Mouse (Mus musculus) liver, embryonic 13.5 days (tissue): ENCODE data around the gene Wfdc8. TPM values are rescaled to one million over a fixed set of nuclear protein-coding genes. Genes with fewer than 3 reads are reported as not detected.
"Not testable (repeated sequence)": the region's sequence is repeated elsewhere in the genome, so short reads cannot be mapped to it uniquely, and the experiment has no call there.

Experiments
- ATAC-seq: fragments of 200-750 bp; cut with Nextera tagmentation; 2 replicates; pipeline ENCODE4 v1.8.0; 2017; ENCODE audit warnings: low read depth, mild to moderate bottlenecking, moderate number of reproducible peaks, moderate library complexity
- DNase-seq: peaks from one replicate; pipeline ENCODE4 v3.0.0; 2022
- H3K27ac ChIP-seq: fragments of 300-500 bp; sonication (generic); 2 replicates; pipeline ENCODE4 v1.5.1; 2015; ENCODE audit warnings: moderate library complexity, mild to moderate bottlenecking, inconsistent platforms
- H3K27me3 ChIP-seq: fragments of 300-500 bp; sonication (generic); 2 replicates; pipeline ENCODE4 v1.6.1; 2015; ENCODE audit warnings: mild to moderate bottlenecking, inconsistent platforms
- H3K36me3 ChIP-seq: fragments of 300-500 bp; sonication (generic); 2 replicates; pipeline ENCODE4 v1.6.1; 2015; ENCODE audit warnings: mild to moderate bottlenecking, inconsistent platforms
- H3K4me1 ChIP-seq: fragments of 300-500 bp; sonication (generic); replicated peaks from 2 replicates; pipeline ENCODE4 v1.6.1; 2015; ENCODE audit warnings: inconsistent platforms
- H3K4me2 ChIP-seq: fragments of 300-500 bp; sonication (generic); 2 replicates; pipeline ENCODE4 v1.6.1; 2015; ENCODE audit warnings: inconsistent platforms, mild to moderate bottlenecking, moderate library complexity
- H3K4me3 ChIP-seq: fragments of 300-500 bp; sonication (generic); replicated peaks from 2 replicates; pipeline ENCODE4 v1.5.1; 2015; ENCODE audit warnings: mild to moderate bottlenecking, inconsistent platforms
- H3K9ac ChIP-seq: fragments of 300-500 bp; sonication (generic); 2 replicates; pipeline ENCODE4 v1.6.1; 2015; ENCODE audit warnings: mild to moderate bottlenecking, inconsistent platforms
- H3K9me3 ChIP-seq: fragments of 300-500 bp; sonication (generic); replicated peaks from 2 replicates; pipeline ENCODE4 v1.6.1; 2016; ENCODE audit warnings: inconsistent platforms
- WGBS: fragments of 180-500 bp; shearing (Covaris S2); methylation state at CpG from one replicate; pipeline ENCODE4 v1.1.7; 2015; ENCODE audit not compliant: insufficient replicate concordance; 5-methylcytosine and 5-hydroxymethylcytosine counted together
- polyA plus RNA-seq: library from polyadenylated mRNA; unstranded; fragments of >200 nt; fragmentation: Nextera tagmentation; extraction: Ambion mirVana; gene quantifications from 2 replicates; pipeline ENCODE4 v1.2.1, GENCODE M21; 2015

The Wfdc8 gene
- polyA plus RNA-seq, 1 experiment from 2014 or later = not detected

DNA sequence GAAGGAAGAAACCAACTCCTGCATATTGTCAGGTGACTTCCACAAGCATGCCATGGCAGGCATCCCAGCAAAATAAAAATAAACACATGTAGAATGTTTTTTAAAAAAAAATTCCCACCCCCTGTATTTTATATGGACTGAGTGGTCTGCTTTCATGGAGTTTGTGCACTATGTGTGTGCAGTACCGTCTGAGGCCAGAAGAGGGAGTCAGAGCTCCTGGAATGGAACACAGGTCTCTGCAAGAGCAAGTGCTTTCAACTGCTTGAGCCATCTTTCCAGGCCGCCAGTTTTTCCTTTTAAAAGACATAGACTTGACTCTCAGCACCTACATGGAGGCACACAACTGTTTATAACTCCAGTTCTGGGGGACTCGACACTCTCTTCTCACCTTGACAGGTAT is 9.9 kb downstream of the Wfdc8 start:
- Histone ChIP-seq H3K4me2 (no peak overlapping the region), H3K9ac (no peak overlapping the region), H3K27me3 (no peaks in the 10 kb centered on the region), H3K36me3 (no peaks in the 10 kb centered on the region), H3K4me1 (no peaks in the 10 kb centered on the region), H3K4me3 (no peak overlapping the region), H3K9me3 (peaks cover 7% of the 10 kb centered on the region; the same call in 1 of the 2 replicates), H3K27ac (no peak overlapping the region)
- WGBS = 67% methylated on average over 3 of the region's 3 CpGs
- DNase-seq (no peak), ATAC-seq (no peak)

DNA sequence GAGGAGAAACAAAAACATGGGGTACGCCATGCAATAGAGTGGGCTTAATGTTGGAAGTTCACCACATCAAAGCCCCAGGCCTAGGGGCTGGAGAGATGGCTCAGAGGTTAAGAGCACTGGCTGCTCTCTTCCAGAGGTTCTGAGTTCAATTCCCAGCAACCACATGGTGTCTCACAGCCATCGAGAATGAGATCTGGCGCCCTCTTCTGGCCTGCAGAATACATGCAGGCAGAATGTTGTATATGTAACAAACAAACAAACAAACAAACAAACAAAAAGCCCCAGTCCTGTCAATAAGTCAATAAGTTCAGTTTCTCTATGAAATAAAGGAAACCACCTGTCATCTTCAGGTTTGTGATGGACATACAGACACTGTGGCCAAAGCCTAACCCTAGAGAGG is 13.2 kb downstream of the Wfdc8 start:
- Histone ChIP-seq H3K27me3 (no peaks in the 10 kb centered on the region), H3K4me3 (no peak overlapping the region), H3K9ac (no peak overlapping the region), H3K4me2 (no peak overlapping the region), H3K4me1 (no peaks in the 10 kb centered on the region), H3K27ac (no peak overlapping the region), H3K36me3 (no peaks in the 10 kb centered on the region), H3K9me3 (peaks cover 7% of the 10 kb centered on the region; the same call in 1 of the 2 replicates)
- 56% methylated on average over 3 of the region's 3 CpGs for WGBS
- DNase-seq = no peak
- no peak for ATAC-seq

DNA sequence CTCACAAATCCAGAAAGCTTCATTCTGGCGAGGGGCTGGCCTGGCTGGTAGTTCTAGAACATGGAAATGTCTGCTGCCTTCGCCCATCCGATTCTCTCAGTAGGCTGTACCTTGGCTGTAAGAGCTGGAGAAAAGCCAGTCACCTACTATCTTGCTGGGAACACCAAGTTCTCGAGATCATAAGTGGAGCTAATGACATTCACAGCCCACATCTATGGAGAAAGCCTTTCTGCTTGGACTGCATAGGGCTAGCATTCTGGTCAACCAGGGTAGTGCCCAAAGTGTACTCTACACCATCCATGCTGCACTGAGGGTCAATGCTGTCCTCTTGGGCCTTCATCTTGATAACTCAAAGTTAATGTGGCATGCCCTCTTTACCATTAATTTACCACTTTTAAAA is 19.9 kb downstream of the Wfdc8 start, which contains the start of gene Eppin:
Gene Eppin, minus strand, starts transcription at position 101 of the 400 bp plus-strand sequence.
- WGBS = 45% methylated on average over 4 of the region's 4 CpGs
- Histone ChIP-seq H3K36me3 (no peaks in the 10 kb centered on the region), H3K4me3 (no peak within 1 kb of the TSS), H3K9me3 (no peaks in the 10 kb centered on the region), H3K4me2 (no peak within 1 kb of the TSS), H3K27ac (no peak within 1 kb of the TSS), H3K9ac (no peak within 1 kb of the TSS), H3K27me3 (no peaks in the 10 kb centered on the region), H3K4me1 (no peaks in the 10 kb centered on the region)
- ATAC-seq (no peak), DNase-seq (no peak)

DNA sequence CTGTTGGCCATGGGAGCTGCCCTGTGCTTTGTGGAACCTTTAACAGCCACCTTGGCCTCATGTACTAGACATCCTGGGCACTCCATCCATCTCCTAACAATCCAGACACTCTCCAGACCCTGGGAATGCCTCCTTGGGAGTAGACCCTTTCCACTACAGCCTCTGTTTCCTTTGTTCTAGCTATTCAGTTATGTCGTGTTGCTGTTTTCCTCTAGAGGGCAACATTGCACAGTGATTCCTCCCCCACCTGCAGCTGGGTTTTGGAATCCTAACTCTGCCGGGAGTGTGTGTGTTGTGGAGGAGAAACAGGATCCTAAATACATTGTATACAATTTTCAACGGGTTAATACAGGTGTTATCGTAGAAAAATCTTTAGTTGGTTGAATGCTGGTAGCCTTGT is 21.4 kb downstream of the Wfdc8 start:
- H3K9ac ChIP-seq = no peak overlapping the region
- WGBS = 7% methylated on average over 4 of the region's 4 CpGs
- H3K4me2 ChIP-seq = no peak overlapping the region
- H3K9me3 ChIP-seq = no peaks in the 10 kb centered on the region
- DNase-seq (no peak), ATAC-seq (no peak)
- H3K27ac ChIP-seq = no peak overlapping the region
- no peaks in the 10 kb centered on the region for H3K4me1 ChIP-seq
- no peak overlapping the region for H3K4me3 ChIP-seq
- H3K36me3 ChIP-seq = no peaks in the 10 kb centered on the region
- no peaks in the 10 kb centered on the region for H3K27me3 ChIP-seq

DNA sequence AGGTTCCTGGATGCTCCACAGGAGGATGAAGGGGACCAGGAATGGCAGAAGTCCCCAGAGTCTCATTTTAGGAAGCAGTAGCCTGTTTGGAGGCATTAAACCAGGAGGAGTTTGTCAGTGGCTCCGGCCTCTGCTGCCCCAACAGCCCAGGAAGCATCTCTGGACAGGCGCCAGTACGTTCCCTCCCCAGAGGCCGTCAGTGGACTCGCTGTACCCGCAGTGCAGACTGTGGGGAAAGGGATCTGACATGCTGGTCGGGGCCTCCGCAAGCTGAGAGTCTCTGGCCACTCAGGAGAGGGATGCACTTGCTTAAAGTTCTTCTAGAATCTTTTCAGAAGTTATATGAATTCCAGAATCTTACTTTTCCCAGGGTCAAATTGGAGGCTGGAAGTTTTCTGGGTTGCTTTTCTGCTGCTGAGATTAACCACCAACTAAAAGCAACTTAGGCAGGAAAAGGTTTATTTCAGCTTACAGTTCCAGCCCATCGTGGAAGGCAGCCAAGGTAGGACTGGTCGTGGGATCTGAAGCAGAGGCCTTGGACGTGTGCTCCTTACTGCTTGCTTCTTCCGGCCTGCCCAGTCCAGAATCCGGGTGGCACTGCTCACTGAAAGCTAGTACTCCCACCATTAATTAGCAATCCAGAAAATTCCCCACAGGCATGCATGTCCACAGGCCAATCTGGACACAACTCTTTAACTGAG is 28.3 kb downstream of the Wfdc8 start, which contains the start of gene Wfdc6a:
Gene Wfdc6a, minus strand, starts transcription at position 423 of the 701 bp plus-strand sequence.
- not testable (repeated sequence) for H3K9ac ChIP-seq, H3K27me3 ChIP-seq, ATAC-seq, H3K27ac ChIP-seq, H3K4me3 ChIP-seq, H3K4me1 ChIP-seq, H3K4me2 ChIP-seq, H3K36me3 ChIP-seq, DNase-seq, H3K9me3 ChIP-seq
- WGBS = 64% methylated on average over 13 of the region's 13 CpGs

DNA sequence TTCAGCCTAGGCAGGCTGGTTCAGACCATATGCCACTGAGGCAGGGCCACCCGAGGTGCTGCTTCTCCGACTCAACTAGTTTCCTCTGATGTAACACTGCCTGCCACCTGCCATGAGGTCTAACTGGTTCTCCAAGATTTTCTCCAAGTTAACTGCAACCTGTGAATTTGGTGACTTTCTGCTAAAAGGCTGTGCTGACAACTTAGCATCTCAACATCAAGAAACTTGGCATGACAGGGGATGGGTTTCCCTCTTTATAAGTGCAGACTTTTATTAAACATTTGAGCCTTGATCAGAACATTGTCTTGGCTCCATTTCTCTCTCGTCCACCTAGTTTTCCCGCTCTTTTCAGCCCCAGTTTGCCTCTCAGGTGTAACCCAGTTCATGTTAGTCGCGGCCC is 40.1 kb downstream of the Wfdc8 start, which contains the start of gene Spint3:
Gene Spint3, minus strand, starts transcription at position 101 of the 400 bp plus-strand sequence.
- H3K27ac ChIP-seq, DNase-seq, H3K4me1 ChIP-seq, H3K27me3 ChIP-seq, H3K4me2 ChIP-seq, H3K9me3 ChIP-seq, H3K36me3 ChIP-seq, H3K4me3 ChIP-seq, ATAC-seq, H3K9ac ChIP-seq: not testable (repeated sequence)
- 59% methylated on average over 6 of the region's 6 CpGs for WGBS

DNA sequence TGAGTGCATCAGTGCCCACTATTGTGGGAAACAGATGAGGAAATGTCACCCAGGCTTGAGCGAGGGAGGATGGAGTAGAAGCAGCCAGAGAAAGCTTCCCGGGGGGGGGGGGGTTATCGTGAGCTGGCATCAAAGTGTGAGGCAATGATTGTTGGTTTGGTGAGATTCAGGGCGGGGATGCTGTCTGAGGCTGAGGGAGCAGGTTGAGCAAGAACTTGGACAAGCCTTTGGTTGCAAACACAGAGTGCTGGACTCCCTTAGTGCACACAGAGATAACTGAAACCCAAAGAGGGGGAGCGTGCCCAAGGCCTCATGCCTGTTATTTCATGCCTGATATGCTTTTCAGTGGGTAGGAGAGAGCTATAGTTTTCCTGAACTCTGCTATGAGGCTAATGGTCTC is 46.0 kb downstream of the Wfdc8 start:
- Histone ChIP-seq H3K4me3 (no peak overlapping the region), H3K9me3 (no peaks in the 10 kb centered on the region; the same call in 1 of the 2 replicates), H3K27me3 (peaks cover 32% of the 10 kb centered on the region), H3K36me3 (no peaks in the 10 kb centered on the region), H3K4me2 (no peak overlapping the region), H3K27ac (no peak overlapping the region), H3K9ac (no peak overlapping the region), H3K4me1 (no peaks in the 10 kb centered on the region)
- ATAC-seq (no peak), DNase-seq (no peak)
- WGBS = 61% methylated on average over 5 of the region's 5 CpGs

DNA sequence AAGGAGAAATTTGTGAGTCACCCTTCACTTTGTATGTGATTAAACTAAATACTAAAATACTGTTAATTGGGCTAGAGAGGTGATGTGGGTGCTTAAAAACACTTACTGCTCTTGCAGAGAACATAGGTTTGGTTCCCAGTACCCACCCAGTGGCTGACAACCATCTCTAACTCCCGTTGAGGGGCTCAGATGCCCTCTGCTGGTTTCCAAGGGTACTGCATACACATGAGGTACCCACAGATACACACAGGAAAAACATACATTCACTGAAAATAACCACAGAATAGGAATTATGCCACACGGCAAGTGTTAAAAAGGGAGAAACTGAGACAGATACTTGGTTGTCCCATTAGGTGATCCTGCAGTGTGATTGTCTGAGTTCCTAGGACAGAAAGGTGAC is 46.4 kb downstream of the Wfdc8 start:
- 48% methylated on average over 2 of the region's 2 CpGs for WGBS
- H3K9ac ChIP-seq = no peak overlapping the region
- no peak for ATAC-seq

DNA sequence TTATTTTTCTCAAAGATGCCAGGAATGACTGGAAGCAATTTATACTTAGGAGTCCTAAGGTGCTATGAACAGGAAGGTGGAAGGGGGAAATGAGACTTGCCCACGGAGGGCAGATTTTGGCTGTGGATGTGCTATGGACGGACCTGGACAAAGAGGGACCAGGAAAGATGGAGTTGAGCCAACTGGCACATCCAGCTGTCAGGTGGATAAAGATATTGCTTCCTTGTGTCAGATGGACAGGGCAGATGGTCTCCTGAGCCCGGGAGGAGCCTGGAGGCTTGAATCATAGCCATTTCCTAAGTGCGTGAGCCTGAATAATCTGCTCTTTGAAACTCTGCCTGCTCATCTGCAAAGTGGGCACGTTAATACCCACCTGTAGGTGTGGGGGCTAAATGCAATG is 49.1 kb downstream of the Wfdc8 start:
- Histone ChIP-seq H3K9ac (no peak overlapping the region), H3K36me3 (no peaks in the 10 kb centered on the region), H3K4me1 (no peaks in the 10 kb centered on the region), H3K9me3 (no peaks in the 10 kb centered on the region; the same call in 1 of the 2 replicates), H3K27me3 (peaks cover 49% of the 10 kb centered on the region), H3K27ac (no peak overlapping the region), H3K4me3 (no peak overlapping the region), H3K4me2 (no peak overlapping the region)
- DNase-seq = no peak
- ATAC-seq = no peak
- 39% methylated on average over 5 of the region's 5 CpGs for WGBS

More for the DNA sequence above, 46.4 kb downstream of the Wfdc8 start:
- no peaks in the 10 kb centered on the region; the same call in 1 of the 2 replicates for H3K9me3 ChIP-seq
- H3K27ac ChIP-seq = no peak overlapping the region
- H3K4me2 ChIP-seq = no peak overlapping the region
- no peaks in the 10 kb centered on the region for H3K36me3 ChIP-seq
- DNase-seq = no peak
- H3K4me1 ChIP-seq = no peaks in the 10 kb centered on the region
- no peak overlapping the region for H3K4me3 ChIP-seq
- H3K27me3 ChIP-seq = peaks cover 37% of the 10 kb centered on the region

DNA sequence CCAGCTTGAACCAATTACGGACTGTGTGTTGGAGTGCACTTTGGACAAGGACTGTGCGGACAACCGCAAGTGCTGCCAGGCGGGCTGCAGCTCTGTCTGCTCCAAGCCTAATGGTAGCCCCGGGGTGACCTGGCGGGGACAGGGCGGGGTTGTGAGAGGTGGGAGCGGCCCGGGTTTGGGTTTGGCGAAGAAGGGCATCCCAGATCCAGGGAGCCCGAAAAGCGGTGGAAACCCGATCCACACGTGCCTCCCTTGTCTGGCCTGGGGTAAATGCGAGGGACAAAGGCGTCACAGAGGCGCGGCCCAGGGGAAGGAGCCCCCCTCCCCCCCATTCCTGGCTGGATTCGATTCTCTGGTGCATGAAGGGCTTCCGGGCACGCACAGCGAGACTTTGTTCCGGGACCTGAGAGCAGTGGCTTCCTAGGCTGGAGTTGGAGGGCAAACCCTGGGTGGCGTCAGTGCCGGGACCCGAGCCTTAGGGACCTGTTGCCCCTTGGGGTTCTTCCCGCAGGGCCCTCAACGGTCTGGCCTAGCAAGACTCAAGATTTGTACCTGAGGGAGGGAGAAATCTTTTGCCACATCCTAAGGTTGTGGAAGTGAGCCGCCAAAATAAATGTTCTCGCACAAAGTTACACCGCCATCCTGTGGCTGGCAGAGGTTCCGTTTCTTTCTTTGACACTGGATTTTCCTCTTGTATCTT is 49.9 kb downstream of the Wfdc8 start:
- no peak overlapping the region for H3K27ac ChIP-seq
- no peaks in the 10 kb centered on the region for H3K36me3 ChIP-seq
- no peaks in the 10 kb centered on the region; the same call in 1 of the 2 replicates for H3K9me3 ChIP-seq
- ATAC-seq = 0 out of 2 replicates have a peak, but pooled peaks have one; percentile 18
- 2% methylated on average over 32 of the region's 32 CpGs for WGBS
- H3K27me3 ChIP-seq = peaks cover 49% of the 10 kb centered on the region
- no peaks in the 10 kb centered on the region for H3K4me1 ChIP-seq
- H3K4me3 ChIP-seq = peak overlapping the region; percentile 41
- peak overlapping the region; percentile 41 for H3K9ac ChIP-seq
- DNase-seq = no peak
- peak overlapping the region; percentile 68 for H3K4me2 ChIP-seq

DNA sequence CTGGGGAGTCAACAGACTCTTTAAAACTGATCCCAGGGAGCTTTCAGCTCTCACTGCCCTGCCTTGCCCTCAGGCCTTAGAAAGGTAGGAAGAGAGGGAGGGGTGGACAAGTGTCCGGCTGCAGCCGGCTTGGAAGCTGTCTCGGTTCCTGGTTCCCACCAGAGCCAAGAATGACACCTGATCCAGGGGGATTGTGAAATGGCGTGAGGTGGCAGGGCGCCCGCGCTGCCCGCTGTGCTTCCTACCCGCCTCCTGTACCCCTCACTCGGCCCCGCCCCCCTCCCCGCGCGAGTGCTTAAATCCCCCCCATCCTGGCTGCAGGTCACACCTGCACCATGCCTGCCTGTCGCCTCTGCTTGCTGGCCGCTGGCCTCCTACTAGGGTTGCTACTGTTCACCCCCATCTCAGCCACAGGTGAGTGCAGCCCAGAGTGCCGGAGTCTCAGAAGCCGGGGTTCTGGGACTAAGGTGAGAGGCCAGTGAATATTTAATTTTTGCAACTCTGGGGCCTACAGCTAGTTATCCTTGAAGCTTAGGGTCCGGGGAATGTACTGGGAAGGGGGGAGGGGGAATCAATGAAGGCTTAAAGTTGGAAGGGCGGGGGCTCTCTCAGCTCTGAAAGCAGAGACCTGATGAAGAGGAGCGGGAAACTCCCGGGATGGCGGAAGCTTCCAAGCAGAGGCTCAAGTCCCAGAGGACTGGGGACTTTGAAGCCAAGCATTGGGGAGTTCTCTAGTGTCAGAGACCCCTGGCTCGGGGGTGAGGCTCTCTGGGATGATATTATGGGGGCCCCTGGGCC is 50.8 kb downstream of the Wfdc8 start, which contains the start of gene Wfdc2:
Gene Wfdc2, plus strand, starts transcription at position 23 of the 798 bp plus-strand sequence.
- ATAC-seq = no peak
- Histone ChIP-seq H3K36me3 (no peaks in the 10 kb centered on the region), H3K4me1 (no peaks in the 10 kb centered on the region), H3K9ac (peak within 1 kb of the TSS; percentile 41), H3K27me3 (peaks cover 49% of the 10 kb centered on the region), H3K4me3 (peak within 1 kb of the TSS; percentile 41), H3K27ac (no peak within 1 kb of the TSS), H3K4me2 (peak within 1 kb of the TSS; percentile 68), H3K9me3 (no peaks in the 10 kb centered on the region; the same call in 1 of the 2 replicates)
- DNase-seq = no peak
- 16% methylated on average over 24 of the region's 24 CpGs for WGBS
